Mouse (Mus musculus) embryo, embryonic 10 days (tissue): ENCODE measurements around the gene Npr2.

Experiments used
- DNase-seq: peaks from one replicate; pipeline ENCODE4 v3.0.0-alpha.2; 2015; ENCODE audit warnings: low spot score

Npr2 gene

DNA sequence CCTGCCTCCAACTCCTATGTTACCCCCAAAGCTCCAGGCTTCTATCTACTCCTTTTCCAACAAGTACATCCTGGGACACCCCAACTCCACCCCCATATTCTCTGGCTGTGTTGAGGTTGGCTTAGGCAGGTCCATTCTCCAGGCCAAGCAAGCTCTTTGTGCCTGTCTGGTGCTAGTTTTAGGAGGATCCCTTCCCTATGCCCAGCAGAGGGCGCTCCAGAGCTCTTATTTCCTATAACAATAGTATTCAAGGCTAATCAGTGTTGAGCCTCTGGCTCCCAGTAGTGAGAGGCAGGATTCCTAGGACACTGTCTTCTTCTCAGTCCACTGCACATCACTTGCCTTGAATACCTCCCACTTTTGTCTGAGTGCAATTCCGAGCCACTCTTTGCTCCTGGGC, 40.3 kb downstream of the Npr2 start:
- DNase-seq = peak; percentile 90

GRCm38 (mm10) chr4:43673703-43674102, 42.0 kb downstream of the Npr2 start:
- no peak for DNase-seq

DNA sequence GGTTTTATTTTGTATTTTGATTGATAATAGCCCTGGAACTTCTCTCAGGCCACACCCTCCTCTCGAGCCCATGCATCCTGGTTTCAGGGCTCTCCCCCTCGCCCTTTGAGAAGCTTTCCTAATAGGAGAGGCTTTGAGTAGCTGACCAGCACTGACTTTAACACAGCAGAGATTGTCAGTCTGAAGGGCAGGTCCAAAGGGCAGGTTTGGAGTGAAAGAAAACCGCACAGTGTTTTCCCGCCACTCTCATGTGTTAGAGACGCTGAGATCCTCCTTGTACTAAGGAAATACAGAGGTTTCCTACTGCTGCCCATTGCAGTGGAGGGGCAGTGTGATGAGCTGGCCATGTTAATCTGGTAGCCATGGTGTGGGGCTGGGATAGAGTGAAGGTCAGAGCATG, 43.2 kb downstream of the Npr2 start:
- DNase-seq = no peak

- no peak for DNase-seq
These were observed 43.9 kb downstream of the Npr2 start for GRCm38 (mm10) chr4:43675608-43676007.

GRCm38 (mm10) chr4:43678541-43678940, 46.8 kb downstream of the Npr2 start:
- DNase-seq = no peak

DNA sequence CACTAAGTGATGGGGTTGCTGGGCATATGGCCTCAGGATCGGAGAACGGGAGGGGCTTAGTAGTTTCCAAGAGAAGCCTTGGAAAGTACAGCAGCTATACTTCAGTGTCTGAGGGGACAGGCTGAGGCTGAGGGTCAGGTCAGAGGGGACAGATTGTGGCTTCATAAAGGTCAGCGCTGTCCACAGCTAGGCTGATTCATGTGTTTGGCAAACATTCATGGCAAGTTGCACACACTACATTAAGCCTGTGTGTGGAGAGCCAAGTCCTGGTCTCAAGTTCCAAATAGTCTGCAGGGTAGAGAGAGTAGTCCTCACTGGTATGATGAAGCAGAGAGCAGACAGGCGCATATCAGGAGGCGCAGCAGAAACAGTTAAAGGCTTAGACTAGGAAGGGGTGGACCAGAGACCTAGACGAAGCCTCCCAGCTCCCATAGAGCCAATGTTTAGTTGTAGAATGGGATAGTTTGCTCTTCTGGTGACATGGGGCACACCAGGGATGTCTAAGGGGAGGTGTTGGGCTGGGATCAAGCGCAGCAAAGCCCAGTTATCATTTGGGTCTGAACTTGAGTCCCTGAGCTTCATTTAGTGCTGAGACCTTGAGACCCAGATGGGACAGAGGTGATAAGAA, 47.8 kb downstream of the Npr2 start:
- DNase-seq = no peak

GRCm38 (mm10) chr4:43690021-43690420, 58.3 kb downstream of the Npr2 start:
- no peak for DNase-seq

DNA sequence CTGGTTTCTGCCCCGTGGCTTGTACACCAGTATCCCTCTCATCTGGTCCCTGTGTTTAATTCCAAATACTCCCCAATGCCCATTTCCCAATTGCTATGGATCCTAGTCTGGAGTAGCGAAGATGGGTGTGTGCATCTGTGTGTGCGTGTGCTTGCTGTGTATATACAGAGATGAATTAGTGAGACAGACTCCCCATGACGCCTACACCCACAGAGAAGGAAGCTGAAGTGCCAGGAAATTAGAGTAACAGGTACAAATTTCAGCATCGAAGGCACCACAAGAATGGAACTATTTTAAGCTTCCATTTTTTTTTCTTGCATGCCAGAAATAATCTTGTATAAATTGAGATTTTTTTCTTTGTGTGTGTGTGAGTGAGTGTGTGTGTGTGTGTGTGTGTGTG, 59.3 kb downstream of the Npr2 start:
- no peak for DNase-seq

DNA sequence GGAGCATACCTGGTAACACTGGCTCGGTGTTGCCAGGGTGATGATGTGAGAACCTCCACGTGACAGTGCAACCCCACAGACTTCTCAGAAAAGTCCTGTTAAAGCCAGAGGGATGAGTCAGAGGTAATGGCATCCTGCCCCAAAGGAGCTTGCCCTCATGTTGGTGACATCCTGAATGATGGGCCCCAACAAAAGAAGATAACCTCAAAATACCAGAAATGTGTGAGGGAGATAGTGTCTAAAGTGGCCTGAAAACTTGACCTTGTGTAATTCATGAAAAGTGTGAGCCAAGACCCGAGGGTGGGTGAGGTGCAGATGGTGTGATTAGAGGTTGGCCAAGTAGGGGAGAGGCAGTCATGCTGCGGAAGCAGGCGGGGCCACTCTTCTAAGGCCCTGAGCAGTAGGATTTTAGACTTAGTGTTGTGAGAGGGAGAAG, 62.1 kb downstream of the Npr2 start:
- DNase-seq = no peak

DNA sequence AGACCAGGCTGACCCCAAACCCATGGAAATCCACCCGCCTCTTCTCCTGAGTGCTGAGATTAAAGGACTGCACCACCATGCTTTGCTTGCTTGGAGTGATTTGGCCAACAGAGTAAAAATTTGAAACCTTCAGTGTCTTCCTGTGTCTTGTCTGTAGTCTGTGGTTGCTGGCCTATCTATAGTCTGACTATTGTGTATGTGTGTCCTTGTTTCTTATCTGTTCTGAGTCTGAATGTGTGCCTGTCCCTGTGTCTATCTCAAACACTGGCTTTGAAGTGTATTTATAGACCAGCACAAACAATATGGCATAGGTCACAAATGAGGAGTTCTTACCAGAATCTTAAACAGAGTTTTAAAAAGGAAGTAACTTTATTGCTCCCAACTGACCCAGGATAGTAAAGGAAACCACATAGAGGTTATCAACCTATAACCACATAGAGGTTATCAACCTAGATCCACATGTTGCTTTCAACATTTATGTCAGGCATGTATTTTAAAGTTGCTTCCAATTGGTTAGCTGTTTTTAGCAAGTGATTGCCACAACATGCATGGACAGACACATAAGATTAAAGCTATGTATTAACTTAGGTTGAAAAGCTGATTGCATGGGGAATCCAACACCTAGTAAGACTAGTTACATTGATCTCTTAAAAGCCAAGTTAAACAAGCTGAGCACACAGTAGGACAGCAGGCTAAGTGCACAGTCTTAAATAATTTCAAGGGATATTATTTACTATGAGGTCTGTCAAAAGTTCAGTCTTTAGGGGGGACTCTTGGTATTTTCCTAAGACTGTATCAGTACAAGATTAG, 62.9 kb downstream of the Npr2 start:
- DNase-seq = no peak

DNA sequence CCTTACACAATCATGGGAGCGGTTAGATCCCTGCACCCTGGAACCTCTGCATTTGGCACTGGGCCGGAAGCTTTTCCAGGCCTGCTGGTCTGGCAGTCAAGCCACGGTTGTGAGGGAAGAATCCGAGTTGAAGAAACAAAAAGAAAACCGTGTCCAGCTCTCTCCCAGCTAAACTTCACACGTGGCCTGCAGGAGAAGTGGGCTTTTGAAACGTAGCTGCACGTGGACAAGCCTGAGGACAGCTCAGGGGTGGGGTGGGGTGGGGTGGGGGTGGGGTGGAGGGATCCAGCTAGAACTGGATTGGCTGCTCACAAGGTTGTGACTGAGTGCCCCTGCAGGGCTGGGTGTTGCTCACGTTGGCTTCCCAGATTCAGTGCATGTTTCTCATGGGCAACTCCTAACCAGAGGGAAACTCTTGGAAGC, 63.5 kb downstream of the Npr2 start:
- DNase-seq = no peak

DNA sequence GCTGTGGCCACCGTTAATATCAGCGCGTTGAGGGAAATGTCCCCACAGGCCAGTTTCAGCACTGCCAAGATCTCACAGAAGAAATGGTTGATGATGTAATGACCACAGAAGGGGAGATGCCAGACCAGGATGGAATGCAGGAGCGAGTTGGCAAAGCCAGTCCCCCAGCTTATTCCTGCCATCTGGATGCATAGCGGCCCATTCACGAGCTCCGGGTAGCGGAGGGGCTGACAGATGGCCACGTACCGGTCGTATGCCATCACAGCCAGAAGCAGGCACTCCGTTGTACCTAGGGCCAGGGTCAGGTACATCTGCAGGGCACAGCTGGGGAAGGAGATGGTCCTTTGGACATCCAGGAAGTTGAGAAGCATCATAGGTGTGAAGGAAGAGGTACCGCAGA, 64.8 kb downstream of the Npr2 start:
- no peak for DNase-seq

- no peak for DNase-seq
These were observed 69.0 kb downstream of the Npr2 start, which contains the start of gene Olfr70 for GRCm38 (mm10) chr4:43700707-43701106. Olfr70 (minus strand) TSS chr4:43700807.
